Mouse (Mus musculus) spleen, postnatal 10 days (tissue): Measurements from ENCODE around the gene Olfr504.
"Not testable (repeated sequence)": the region's sequence is repeated elsewhere in the genome, so short reads cannot be mapped to it uniquely, and the experiment has no call there.

Experiments
- DNase-seq, 2 experiments: peaks; one replicate each; pipeline ENCODE4 v3.0.0; 2021 to 2022; ENCODE audit warnings: low spot score in 2 of 2

Gene Olfr504

DNA sequence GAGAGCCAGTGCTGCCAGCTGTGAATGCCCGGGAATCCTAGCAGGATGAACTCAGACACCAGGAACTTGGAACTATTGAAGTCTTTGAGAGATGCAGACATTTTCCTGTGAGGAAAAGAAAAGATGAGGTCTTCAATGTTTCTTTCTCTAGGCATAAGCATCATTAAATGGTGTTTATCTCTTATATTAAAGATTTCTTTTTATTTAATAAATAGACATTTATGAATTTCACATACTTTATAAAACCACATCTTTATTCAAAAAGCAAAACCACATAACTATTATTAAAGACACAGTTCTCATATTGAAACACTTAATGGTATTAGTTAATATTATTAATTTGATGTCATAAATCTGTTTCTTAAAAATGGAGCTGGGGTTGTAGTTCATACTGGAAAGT, at the start of gene Olfr504:
Gene Olfr504, minus strand, starts transcription at position 101 of the 400 bp plus-strand sequence.
- DNase-seq = no peak

DNA sequence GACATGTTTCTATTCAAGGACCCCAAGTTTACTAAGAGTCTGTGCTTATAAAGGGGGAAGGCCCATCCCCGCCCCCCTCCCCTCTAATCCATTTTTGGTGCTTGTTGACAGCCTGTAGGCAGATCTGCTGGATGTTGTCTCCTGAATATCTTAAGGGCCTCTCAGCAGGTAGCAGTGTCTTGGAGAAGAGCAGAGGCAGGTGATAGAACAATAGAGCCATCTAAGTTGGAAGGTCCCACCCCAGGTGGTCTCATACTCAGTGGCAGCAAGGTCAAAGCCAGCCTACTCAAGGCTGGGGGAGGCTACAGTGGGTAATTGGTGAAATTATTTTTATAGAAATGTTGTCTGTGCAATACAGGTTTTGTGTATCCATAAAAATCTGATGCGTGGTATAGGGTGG, 48.5 kb upstream of the Olfr504 start:
- DNase-seq = no peak

DNA sequence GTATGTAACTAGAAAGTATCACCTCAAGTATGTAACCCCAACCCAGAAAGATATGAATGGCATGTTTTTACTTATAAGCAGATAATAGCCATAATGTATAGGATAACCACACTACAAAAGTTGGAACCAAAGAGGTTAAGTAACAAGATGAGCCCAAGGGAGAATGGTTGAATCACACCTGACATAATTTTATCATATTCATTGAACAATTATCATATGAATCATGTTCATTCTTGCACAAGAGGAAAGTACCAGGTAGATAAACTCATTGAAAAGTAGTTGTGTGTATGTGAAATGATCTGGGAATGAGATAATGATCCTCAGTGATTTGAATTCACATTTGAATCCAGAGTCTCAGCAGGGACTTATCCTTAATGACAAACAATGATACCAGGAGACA, 44.9 kb upstream of the Olfr504 start, which contains the start of gene Olfr506:
Gene Olfr506, plus strand, starts transcription at position 301 of the 400 bp plus-strand sequence.
- no peak for DNase-seq

DNA sequence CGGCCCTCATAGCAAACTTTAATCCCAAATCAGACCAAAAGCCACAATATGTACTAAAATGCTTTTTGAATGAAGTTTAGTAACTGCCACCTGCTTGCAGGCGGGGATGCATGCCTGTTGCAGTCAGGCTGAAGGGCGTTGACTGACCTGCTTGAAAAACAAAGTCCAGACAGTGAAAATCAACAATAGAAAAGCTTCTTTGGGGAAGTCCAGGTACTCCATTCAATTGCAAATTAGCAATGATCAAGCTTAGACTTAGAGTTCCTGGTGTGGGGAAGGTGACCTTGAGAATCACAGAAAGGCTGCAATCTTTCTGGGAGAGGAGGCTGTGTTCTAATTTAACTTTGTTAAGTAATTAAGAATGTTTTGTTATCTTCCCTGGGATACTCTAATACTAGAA, 36.3 kb upstream of the Olfr504 start:
- DNase-seq = not testable (repeated sequence)

DNA sequence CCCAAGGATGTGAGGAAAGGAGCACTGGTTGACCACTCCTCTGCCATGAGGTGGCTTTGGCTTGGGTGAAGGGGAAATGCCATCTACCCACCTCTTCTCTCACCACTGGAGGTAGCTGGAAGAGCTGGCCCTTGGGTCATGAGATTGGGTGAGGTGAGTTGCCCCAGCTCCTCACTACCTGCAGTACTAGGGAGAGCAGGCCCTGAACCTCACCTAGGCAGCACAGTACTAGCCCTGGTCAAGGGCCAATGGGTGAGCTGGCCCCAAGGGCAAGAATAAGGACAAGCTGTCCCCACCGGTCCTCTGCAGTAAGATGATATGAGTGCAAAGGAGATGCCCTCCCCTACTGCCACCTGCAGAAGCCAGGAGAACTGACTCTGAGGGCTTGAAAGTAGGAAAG, 24.2 kb upstream of the Olfr504 start:
- DNase-seq = no peak

DNA sequence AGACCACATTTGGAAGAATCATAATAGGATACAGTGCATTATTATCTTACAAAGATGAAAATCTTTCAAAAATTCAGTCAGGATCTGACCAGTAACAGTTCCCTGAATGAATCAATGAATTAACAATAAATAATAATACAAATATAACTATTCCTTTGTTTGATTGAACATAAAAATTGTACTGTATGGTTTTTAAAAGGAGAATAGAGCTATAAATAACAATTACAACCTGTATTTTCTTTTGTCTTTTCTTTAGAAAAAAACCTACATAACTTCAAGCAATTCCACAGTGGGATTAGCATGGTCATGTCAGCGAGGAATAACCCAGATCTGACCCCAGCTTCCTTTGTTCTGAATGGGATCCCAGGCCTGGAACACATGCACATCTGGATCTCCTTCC, 21.4 kb downstream of the Olfr504 start, which contains the start of gene Olfr503:
Gene Olfr503, plus strand, starts transcription at position 301 of the 400 bp plus-strand sequence.
- DNase-seq = not testable (repeated sequence)

DNA sequence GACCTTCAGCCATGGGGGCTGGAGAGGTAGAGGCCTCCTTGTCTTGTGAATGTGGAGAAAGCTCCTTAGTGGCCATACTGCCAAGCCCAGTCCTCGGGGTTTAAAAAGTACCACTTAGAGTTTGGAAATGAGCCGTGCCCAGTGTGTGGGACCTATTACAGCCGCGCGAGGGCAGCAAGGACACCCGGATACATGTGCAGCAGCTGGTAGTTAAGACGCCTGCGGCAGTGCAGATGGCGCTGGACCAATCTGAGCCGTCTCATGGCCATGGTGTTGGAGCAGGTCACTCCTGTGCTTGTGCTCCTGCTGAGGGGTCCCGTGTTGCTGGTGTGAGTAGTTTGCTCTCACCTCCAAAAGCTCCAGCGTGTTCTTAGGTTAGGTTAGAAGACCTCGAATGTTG, 23.2 kb downstream of the Olfr504 start:
- no peak for DNase-seq

DNA sequence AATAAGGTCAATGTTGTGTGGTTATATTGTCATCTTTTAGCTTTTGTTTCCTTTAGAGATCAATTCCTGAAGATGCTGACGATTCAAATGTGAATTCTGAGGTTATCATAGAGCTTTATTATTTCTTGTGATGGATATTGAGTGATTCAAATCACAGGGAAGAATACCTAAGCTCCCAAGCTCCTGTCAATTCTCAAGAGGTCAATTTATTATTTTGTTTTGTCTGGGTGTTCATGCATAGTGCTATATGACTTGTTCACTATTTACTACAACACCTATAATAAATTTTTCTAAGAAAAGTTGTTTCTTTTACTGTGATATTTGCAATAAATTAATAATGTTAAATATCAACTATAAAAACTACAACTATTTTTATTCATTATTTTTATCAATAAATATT, 40.6 kb downstream of the Olfr504 start, which contains the start of gene Olfr502:
Gene Olfr502, minus strand, starts transcription at position 101 of the 400 bp plus-strand sequence.
- DNase-seq = no peak
